Mouse (Mus musculus): Measurements from ENCODE around the gene Rnf157. TPM values are rescaled to one million over a fixed set of nuclear protein-coding genes. Genes with fewer than 3 reads are reported as not detected.

Gene Rnf157
- polyA plus RNA-seq, 1 experiment from 2014 or later = 15.9 TPM

GRCm38 (mm10) chr11:116326963-116327603 lies 85.7 kb downstream of the Rnf157 start:
- Histone ChIP-seq H3K4me1 (ENCODE audit: control insufficient read depth, insufficient read depth, low read length) (peaks cover 1% of the 10 kb centered on the region; the same call in 1 of the 2 replicates), H3K4me3 (ENCODE audit: low read depth, low read length) (no peak overlapping the region), H3K9ac (replicated peaks; ENCODE audit: low read length) (no peak overlapping the region), H3K4me2 (ENCODE audit: low read depth, low read length) (no peak overlapping the region), H3K27ac (replicated peaks; ENCODE audit: low read depth, low read length) (no peak overlapping the region), H3K27me3 (ENCODE audit: control insufficient read depth, insufficient read depth, low read length) (no peaks in the 10 kb centered on the region; the same call in 1 of the 2 replicates), H3K36me3 (replicated peaks; ENCODE audit: control insufficient read depth, insufficient read depth, low read depth, low read length) (no peaks in the 10 kb centered on the region), H3K9me3 (replicated peaks; ENCODE audit: control insufficient read depth, low read length) (no peaks in the 10 kb centered on the region)
- ATAC-seq (replicated peaks; ENCODE audit: insufficient number of reproducible peaks, low FRiP score, low TSS enrichment, low read depth) = no peak
- WGBS = 64% methylated on average over 7 of the region's 7 CpGs
- DNase-seq (ENCODE audit: low spot score) = no peak

DNA sequence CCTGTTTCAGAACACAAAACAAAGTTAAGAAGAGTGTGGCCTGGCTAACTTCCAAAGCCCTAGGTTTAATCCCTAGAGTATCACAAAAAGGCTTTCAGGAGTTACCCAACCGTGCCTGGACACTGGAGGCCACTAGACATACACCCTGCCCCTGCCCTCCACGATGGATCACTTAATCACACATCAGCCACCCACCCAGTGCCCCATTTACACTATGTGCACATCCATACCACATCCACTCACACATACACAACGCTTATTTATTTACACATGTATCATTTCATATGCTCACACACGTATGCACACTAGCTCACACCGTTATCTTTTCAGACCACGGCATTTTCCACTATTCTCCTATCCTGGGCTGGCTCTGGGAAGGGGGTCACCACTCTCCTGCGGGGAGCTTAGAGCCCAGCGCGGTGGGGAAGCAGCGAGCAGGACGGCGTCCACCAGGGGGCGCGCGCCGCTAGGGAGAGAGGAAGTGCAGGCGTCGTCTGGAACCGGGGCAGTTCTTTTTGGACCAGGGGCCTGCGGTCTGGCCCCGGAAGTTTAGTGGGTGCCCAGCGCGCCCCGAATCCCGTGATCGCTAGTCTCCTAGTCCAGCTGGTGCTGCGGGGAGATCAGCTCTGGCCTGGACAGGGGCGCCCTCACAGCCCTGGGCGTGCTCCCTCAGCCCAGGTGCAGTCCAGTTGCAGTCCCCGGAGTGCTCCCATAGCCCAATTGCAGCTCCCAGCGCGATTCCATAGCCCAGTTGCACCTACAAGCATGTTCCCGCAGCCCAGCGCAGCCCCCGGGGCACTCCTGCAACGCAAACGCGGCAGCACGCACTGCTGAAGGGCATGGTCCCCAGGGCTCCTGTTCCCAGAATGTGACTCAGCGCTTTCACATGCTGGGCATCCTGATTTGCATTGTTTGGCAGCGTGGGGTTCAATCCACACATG lies 93.8 kb downstream of the Rnf157 start:
- Histone ChIP-seq H3K4me1 (ENCODE audit: control insufficient read depth, insufficient read depth, low read length) (no peaks in the 10 kb centered on the region; the same call in 1 of the 2 replicates), H3K4me2 (ENCODE audit: low read depth, low read length) (peak overlapping the region; percentile 94), H3K9ac (replicated peaks; ENCODE audit: low read length) (peak overlapping the region; percentile 79), H3K27me3 (ENCODE audit: control insufficient read depth, insufficient read depth, low read length) (no peaks in the 10 kb centered on the region), H3K9me3 (replicated peaks; ENCODE audit: control insufficient read depth, low read length) (no peaks in the 10 kb centered on the region), H3K27ac (replicated peaks; ENCODE audit: low read depth, low read length) (no peak overlapping the region), H3K4me3 (ENCODE audit: low read depth, low read length) (peak overlapping the region; percentile 40), H3K36me3 (replicated peaks; ENCODE audit: control insufficient read depth, insufficient read depth, low read depth, low read length) (no peaks in the 10 kb centered on the region)
- 3% methylated on average over 40 of the region's 41 CpGs for WGBS
- peak; percentile 87 for DNase-seq (ENCODE audit: low spot score)
- ATAC-seq (replicated peaks; ENCODE audit: insufficient number of reproducible peaks, low FRiP score, low TSS enrichment, low read depth) = peak; percentile 79

DNA sequence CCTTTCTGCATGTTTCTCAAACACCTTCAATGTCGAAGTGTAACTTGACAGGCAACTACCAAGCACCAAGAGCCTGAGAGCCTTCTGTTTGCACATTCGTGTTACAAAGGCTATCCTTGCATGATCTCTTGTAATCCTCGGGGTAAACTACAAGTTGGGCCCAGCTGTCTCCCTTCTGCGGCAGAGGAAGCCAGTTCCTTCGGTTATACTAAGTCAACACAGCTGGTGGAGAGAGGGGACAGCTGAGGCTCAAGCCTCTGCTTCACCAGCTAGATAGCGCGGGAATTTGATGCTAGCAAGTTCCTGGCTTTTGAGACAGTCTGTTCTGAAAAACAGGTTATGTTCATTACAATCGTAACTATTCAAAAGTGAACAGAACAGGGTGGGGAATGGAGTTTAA lies 100.5 kb downstream of the Rnf157 start:
- no peaks in the 10 kb centered on the region for H3K27me3 ChIP-seq (ENCODE audit: control insufficient read depth, insufficient read depth, low read length)
- no peaks in the 10 kb centered on the region for H3K36me3 ChIP-seq (replicated peaks; ENCODE audit: control insufficient read depth, insufficient read depth, low read depth, low read length)
- H3K9ac ChIP-seq (replicated peaks; ENCODE audit: low read length) = no peak overlapping the region
- DNase-seq (ENCODE audit: low spot score) (peak; percentile 38), ATAC-seq (replicated peaks; ENCODE audit: insufficient number of reproducible peaks, low FRiP score, low TSS enrichment, low read depth) (no peak)
- H3K4me3 ChIP-seq (ENCODE audit: low read depth, low read length) = no peak overlapping the region
- H3K4me1 ChIP-seq (ENCODE audit: control insufficient read depth, insufficient read depth, low read length) = no peaks in the 10 kb centered on the region
- H3K4me2 ChIP-seq (ENCODE audit: low read depth, low read length) = no peak overlapping the region
- WGBS = 48% methylated on average over 8 of the region's 8 CpGs
- H3K27ac ChIP-seq (replicated peaks; ENCODE audit: low read depth, low read length) = no peak overlapping the region
- no peaks in the 10 kb centered on the region for H3K9me3 ChIP-seq (replicated peaks; ENCODE audit: control insufficient read depth, low read length)

DNA sequence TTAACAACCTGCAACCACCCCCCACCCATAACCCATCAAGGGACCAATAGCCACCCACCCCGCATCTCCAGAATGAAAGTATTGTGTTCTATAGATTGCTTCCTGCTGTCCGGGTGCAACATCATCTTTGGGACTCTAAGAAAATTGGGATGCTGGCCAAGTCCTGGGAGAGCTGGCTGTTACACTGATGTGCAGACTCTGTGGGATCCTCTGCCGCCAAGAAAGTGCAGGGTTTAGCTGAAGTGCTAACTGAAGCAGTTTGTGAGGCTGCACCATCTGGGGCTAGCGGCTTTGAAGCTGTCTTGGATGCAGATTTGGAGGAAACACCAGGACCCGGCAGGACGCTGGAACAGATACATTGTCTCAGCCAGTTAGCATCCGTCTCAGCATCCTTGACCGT lies 101.7 kb downstream of the Rnf157 start:
- Histone ChIP-seq H3K9ac (replicated peaks; ENCODE audit: low read length) (no peak overlapping the region), H3K4me2 (ENCODE audit: low read depth, low read length) (no peak overlapping the region), H3K9me3 (replicated peaks; ENCODE audit: control insufficient read depth, low read length) (no peaks in the 10 kb centered on the region), H3K4me1 (ENCODE audit: control insufficient read depth, insufficient read depth, low read length) (no peaks in the 10 kb centered on the region), H3K27me3 (ENCODE audit: control insufficient read depth, insufficient read depth, low read length) (no peaks in the 10 kb centered on the region), H3K4me3 (ENCODE audit: low read depth, low read length) (no peak overlapping the region), H3K36me3 (replicated peaks; ENCODE audit: control insufficient read depth, insufficient read depth, low read depth, low read length) (no peaks in the 10 kb centered on the region), H3K27ac (replicated peaks; ENCODE audit: low read depth, low read length) (no peak overlapping the region)
- 62% methylated on average over 8 of the region's 8 CpGs for WGBS
- DNase-seq (ENCODE audit: low spot score) = no peak
- no peak for ATAC-seq (replicated peaks; ENCODE audit: insufficient number of reproducible peaks, low FRiP score, low TSS enrichment, low read depth)

GRCm38 (mm10) chr11:116309601-116310000 lies 103.2 kb downstream of the Rnf157 start:
- H3K27me3 ChIP-seq (ENCODE audit: control insufficient read depth, insufficient read depth, low read length) = no peaks in the 10 kb centered on the region
- H3K4me3 ChIP-seq (ENCODE audit: low read depth, low read length) = no peak overlapping the region
- no peak overlapping the region for H3K27ac ChIP-seq (replicated peaks; ENCODE audit: low read depth, low read length)
- no peaks in the 10 kb centered on the region for H3K4me1 ChIP-seq (ENCODE audit: control insufficient read depth, insufficient read depth, low read length)
- H3K9me3 ChIP-seq (replicated peaks; ENCODE audit: control insufficient read depth, low read length) = no peaks in the 10 kb centered on the region
- ATAC-seq (replicated peaks; ENCODE audit: insufficient number of reproducible peaks, low FRiP score, low TSS enrichment, low read depth) (no peak), DNase-seq (ENCODE audit: low spot score) (no peak)
- WGBS = 74% methylated on average over 3 of the region's 3 CpGs
- peaks cover 1% of the 10 kb centered on the region for H3K36me3 ChIP-seq (replicated peaks; ENCODE audit: control insufficient read depth, insufficient read depth, low read depth, low read length)
- H3K4me2 ChIP-seq (ENCODE audit: low read depth, low read length) = no peak overlapping the region
- no peak overlapping the region for H3K9ac ChIP-seq (replicated peaks; ENCODE audit: low read length)

DNA sequence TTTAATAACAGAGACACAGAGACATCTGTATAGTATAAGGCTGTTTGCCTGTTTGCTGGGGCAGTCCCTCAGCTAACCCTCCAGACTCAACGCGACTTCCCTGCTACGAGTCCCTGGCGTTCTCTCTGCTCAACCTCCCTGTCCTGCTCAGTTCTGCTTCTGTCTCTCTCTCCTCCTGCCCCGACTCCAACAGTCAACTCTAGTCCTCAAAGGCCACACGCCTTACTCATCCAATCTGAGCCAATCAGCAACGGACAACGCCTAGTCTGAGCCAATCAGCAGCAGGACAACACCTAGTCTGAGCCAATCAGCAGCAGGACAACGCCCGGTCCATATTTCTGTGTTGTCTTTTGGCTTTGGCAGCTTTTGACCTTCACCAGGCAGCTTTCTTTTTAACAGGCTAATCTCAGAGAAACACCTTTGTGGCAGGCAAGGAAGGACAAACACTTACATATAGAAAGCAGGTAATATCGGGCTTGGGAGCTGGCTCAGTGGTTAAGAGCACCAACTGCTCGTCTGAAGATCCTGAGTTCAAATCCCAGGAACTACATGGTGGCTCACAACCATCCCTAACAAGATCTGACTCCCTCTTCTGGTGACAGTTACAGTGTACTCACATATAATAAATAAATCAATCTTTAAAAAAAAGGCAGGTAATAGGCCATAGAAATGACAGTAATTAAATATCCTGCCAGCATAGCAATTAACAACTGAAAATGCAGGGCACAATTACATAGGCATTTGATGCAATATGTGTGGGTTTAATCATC lies 104.9 kb downstream of the Rnf157 start:
- no peak overlapping the region for H3K4me3 ChIP-seq (ENCODE audit: low read depth, low read length)
- H3K36me3 ChIP-seq (replicated peaks; ENCODE audit: control insufficient read depth, insufficient read depth, low read depth, low read length) = peaks cover 7% of the 10 kb centered on the region
- 0 out of 2 replicates have a peak, but pooled peaks have one; percentile 41 for ATAC-seq (replicated peaks; ENCODE audit: insufficient number of reproducible peaks, low FRiP score, low TSS enrichment, low read depth)
- H3K4me2 ChIP-seq (ENCODE audit: low read depth, low read length) = no peak overlapping the region
- H3K27ac ChIP-seq (replicated peaks; ENCODE audit: low read depth, low read length) = no peak overlapping the region
- H3K9me3 ChIP-seq (replicated peaks; ENCODE audit: control insufficient read depth, low read length) = no peaks in the 10 kb centered on the region
- no peak for DNase-seq (ENCODE audit: low spot score)
- no peak overlapping the region for H3K9ac ChIP-seq (replicated peaks; ENCODE audit: low read length)
- 91% methylated on average over 12 of the region's 12 CpGs for WGBS
- no peaks in the 10 kb centered on the region for H3K27me3 ChIP-seq (ENCODE audit: control insufficient read depth, insufficient read depth, low read length)
- H3K4me1 ChIP-seq (ENCODE audit: control insufficient read depth, insufficient read depth, low read length) = no peaks in the 10 kb centered on the region

- ATAC-seq (replicated peaks; ENCODE audit: insufficient number of reproducible peaks, low FRiP score, low TSS enrichment, low read depth) = peak; percentile 39; the same call in 1 of the 2 replicates
- Histone ChIP-seq H3K4me1 (ENCODE audit: control insufficient read depth, insufficient read depth, low read length) (no peaks in the 10 kb centered on the region), H3K4me3 (ENCODE audit: low read depth, low read length) (peak within 1 kb of the TSS; percentile 80), H3K27me3 (ENCODE audit: control insufficient read depth, insufficient read depth, low read length) (no peaks in the 10 kb centered on the region), H3K27ac (replicated peaks; ENCODE audit: low read depth, low read length) (no peak within 1 kb of the TSS), H3K36me3 (replicated peaks; ENCODE audit: control insufficient read depth, insufficient read depth, low read depth, low read length) (peaks cover 7% of the 10 kb centered on the region), H3K9ac (replicated peaks; ENCODE audit: low read length) (peak within 1 kb of the TSS; percentile 72), H3K9me3 (replicated peaks; ENCODE audit: control insufficient read depth, low read length) (no peaks in the 10 kb centered on the region), H3K4me2 (ENCODE audit: low read depth, low read length) (peak within 1 kb of the TSS; percentile 70)
- WGBS = 80% methylated on average over 10 of the region's 10 CpGs
- no peak for DNase-seq (ENCODE audit: low spot score)
Observed at GRCm38 (mm10) chr11:116307019-116307725, 105.7 kb downstream of the Rnf157 start, which contains the start of gene Exoc7. Gene Exoc7 (minus strand): TSS chr11:116307233.
